Mouse (Mus musculus): ENCODE measurements around the gene Gp5. TPM values are rescaled to one million over a fixed set of nuclear protein-coding genes. Genes with fewer than 3 reads are reported as not detected.

Gene Gp5
- polyA plus RNA-seq (2017; shearing (Covaris generic)) = 0.18 TPM

GRCm38 (mm10) chr16:30310647-30311046, at the start of gene Gp5:
Gene Gp5, minus strand, starts transcription at chr16:30310779.

GRCm38 (mm10) chr16:30282844-30283495, 27.6 kb downstream of the Gp5 start, which contains the start of gene Lrrc15:
Gene Lrrc15, minus strand, starts transcription at chr16:30283256.

GRCm38 (mm10) chr16:30267359-30267758, 43.2 kb downstream of the Gp5 start, which contains the start of gene Cpn2:
Gene Cpn2, minus strand, starts transcription at chr16:30267499.

Other genes with a start within 250 kb of the Gp5 start
- gene Hes1, start 246.4 kb downstream of the Gp5 start, polyA plus RNA-seq (2017; shearing (Covaris generic)) = 0.48 TPM
- not detected for gene Cpn2, start 43.3 kb downstream of the Gp5 start, polyA plus RNA-seq (2017; shearing (Covaris generic))
- gene Lrrc15, start 27.5 kb downstream of the Gp5 start, polyA plus RNA-seq (2017; shearing (Covaris generic)) = not detected
- gene Atp13a3, start 95.2 kb upstream of the Gp5 start, polyA plus RNA-seq (2017; shearing (Covaris generic)) = 55.7 TPM
- 0.63 TPM for gene Tmem44, start 240.1 kb upstream of the Gp5 start, polyA plus RNA-seq (2017; shearing (Covaris generic))

Measured in CD4-positive, CD25-positive, alpha-beta regulatory T cell (primary cell).